Mouse (Mus musculus) cortical plate, adult 2 months (tissue): ENCODE measurements around the gene Lrrc18. TPM values are rescaled to one million over a fixed set of nuclear protein-coding genes. Genes with fewer than 3 reads are reported as not detected.
A peak's percentile ranks its signal among the peaks of the same experiment; 100 is the strongest.

Experiments
- H3K27ac ChIP-seq: fragments of 200-500 bp; 2 replicates; pipeline ENCODE4 v1.5.1; 2012; ENCODE audit warnings: low read length, control low read depth, inconsistent platforms; ENCODE audit not compliant: insufficient read depth
- H3K4me1 ChIP-seq: fragments of 200-500 bp; 2 replicates; pipeline ENCODE4 v1.6.1; 2011; ENCODE audit warnings: low read length; ENCODE audit not compliant: control insufficient read depth, insufficient read depth
- H3K4me3 ChIP-seq: fragments of 200-500 bp; 2 replicates; pipeline ENCODE4 v1.5.1; 2011; ENCODE audit warnings: mild to moderate bottlenecking, low read length, control low read depth; ENCODE audit not compliant: insufficient read depth
- CTCF ChIP-seq: fragments of 200-500 bp; IDR thresholded peaks from 2 replicates; pipeline ENCODE4 v1.5.1; 2011; ENCODE audit warnings: mild to moderate bottlenecking, control low read depth, low read length; ENCODE audit not compliant: insufficient read depth; ENCODE audit errors: extremely low read depth
- POLR2A ChIP-seq: fragments of 200-500 bp; IDR thresholded peaks from 2 replicates; pipeline ENCODE4 v1.6.1; 2011; ENCODE audit warnings: mild to moderate bottlenecking, low read length, control low read depth; ENCODE audit not compliant: insufficient read depth; ENCODE audit errors: extremely low read depth
- polyA plus RNA-seq: library from polyadenylated mRNA; depleted of rRNA; stranded (reverse); fragments of >200 nt; gene quantifications from 2 replicates; pipeline ENCODE4 v1.2.3, GENCODE M21; 2012; rRNA removed

Lrrc18 gene
- 0.28 and 0.56 TPM in 2 replicates for polyA plus RNA-seq

DNA sequence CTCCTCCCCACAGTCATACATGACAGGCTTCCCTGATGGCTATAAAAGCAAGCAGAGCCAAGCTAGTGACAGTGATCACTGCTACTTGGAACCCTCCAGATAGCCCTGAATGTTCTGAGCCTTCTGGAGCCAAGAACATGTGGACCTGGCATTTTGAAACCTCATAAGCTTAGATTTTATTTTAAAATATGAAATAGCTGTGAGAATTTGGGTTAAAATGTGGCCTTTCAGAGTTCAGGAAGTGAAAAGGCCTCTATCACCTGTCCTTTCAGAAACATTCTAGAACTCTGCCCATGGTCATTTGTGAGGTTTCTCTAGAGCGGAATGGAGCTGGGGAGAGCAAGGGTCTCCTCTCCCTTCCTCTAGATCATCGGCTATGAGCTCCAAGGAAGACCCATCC is at the start of gene Lrrc18:
Gene Lrrc18 (plus strand): TSS at position 301 of the 400 bp plus-strand sequence.
- Histone ChIP-seq H3K27ac (no peak within 1 kb of the TSS), H3K4me1 (no peaks in the 10 kb centered on the region), H3K4me3 (no peak within 1 kb of the TSS)
- no peak for TF ChIP-seq POLR2A
- TF ChIP-seq CTCF = no peak

DNA sequence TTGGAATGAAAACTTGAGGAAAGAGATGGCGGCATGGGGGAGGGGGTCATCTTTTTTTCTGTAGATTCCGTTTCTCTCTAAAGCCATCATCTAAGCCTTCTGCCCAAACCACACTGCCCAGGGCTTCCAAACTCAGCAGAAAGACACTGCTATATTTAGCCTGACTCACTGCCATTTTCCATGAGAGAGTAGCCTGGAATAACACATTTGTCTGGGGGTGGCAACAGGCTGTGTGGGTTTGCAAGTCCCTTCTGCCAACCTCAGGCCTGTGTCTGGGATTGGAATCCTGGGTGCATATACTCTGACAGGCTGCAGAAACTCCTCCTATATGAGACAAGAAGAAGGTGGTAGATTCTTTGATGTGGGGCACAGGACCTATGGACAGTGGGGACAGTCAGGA is 43.7 kb upstream of the Lrrc18 start:
- Histone ChIP-seq H3K4me1 (no peaks in the 10 kb centered on the region), H3K27ac (no peak overlapping the region), H3K4me3 (no peak overlapping the region)
- no peak for TF ChIP-seq CTCF
- no peak for TF ChIP-seq POLR2A

DNA sequence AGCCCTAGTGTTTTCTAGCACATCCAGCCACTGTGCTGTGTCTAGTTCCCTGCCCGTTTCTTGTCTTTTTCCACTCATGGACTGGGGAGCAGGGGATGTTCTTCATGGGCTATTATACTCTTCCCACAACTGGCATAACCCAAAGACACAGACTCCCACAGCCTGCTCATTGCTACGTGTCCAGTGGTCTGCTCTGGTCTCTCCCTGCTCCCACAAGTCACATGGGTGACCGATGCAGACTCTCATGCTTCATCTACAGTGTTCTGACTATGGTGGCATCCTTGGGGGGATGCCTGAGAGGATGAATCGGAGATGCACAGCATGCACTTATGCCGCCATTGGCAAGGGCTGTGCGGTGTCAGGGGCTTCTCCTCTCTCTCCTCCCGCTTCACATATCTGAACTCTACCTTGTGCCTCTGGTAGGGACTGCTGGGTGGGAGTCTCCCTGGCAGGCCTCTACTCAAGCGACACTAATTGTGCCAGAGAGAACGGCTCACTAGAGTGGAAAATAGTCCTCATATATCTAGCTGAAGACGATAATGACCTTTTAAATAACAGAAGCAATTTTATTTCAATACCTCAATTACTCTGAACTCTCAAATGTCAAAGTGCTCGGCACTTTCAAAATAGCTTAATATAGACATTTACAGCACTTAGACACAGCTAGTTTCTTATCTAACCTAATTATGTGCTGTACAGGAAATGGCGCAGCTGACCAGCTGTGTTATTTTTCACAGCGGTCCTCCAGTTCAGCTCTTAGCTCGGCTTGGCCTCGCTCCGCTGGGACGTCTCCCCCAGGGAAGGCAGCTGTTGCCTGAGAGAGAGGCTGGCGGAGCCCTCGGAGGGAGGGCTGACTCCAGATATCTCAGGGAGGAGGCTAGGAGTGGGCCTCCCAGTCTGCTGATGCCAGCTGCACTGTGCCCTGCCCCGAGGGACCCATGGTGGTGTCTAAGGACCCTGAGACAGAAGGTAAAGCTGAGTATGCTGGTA is 40.6 kb upstream of the Lrrc18 start:
- H3K4me3 ChIP-seq = no peak overlapping the region
- no peaks in the 10 kb centered on the region for H3K4me1 ChIP-seq
- no peak overlapping the region for H3K27ac ChIP-seq
- TF ChIP-seq POLR2A (no peak), CTCF (no peak)

DNA sequence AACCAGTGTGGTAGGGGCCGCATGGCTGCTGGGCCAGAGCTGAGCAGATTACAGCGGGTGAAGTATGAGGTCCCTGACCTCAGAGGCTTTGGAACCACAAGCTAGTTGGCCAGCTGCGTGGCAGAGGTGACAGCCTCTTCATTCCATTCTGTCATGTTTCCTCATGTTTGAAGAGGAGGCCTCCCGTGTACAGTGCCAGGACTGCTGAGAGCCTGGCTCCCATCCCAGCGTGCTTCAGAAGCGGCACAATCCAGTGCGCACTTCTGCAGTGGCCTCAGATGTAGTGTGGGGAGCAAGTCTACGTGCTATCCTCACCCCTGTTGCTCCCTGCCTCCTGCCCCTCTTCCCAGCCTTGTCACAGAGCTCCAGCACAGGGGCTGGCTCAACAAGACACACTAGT is 34.7 kb upstream of the Lrrc18 start:
- Histone ChIP-seq H3K4me3 (no peak overlapping the region), H3K4me1 (no peaks in the 10 kb centered on the region), H3K27ac (no peak overlapping the region)
- TF ChIP-seq CTCF = no peak
- no peak for TF ChIP-seq POLR2A

DNA sequence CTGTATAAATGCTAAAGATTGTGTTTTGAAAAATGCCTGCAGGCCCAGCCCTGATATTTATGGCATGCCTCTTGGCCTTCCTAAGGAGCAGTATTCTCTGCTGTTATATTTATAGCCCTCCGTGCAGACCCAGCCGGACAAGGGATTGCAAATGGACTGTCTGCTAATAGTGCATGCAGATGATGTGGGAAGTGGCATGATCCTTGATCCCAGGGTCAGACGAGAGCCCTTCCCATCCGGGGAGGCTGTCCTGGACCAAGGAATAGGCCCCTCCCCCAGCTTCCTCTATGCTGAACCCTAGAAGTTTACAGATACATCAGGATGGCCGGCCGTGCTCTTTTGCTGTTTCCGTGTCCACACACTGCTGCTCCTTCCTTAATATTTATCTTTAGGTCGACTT is 32.5 kb upstream of the Lrrc18 start:
- Histone ChIP-seq H3K27ac (no peak overlapping the region), H3K4me3 (no peak overlapping the region), H3K4me1 (no peaks in the 10 kb centered on the region)
- no peak for TF ChIP-seq POLR2A
- no peak for TF ChIP-seq CTCF

DNA sequence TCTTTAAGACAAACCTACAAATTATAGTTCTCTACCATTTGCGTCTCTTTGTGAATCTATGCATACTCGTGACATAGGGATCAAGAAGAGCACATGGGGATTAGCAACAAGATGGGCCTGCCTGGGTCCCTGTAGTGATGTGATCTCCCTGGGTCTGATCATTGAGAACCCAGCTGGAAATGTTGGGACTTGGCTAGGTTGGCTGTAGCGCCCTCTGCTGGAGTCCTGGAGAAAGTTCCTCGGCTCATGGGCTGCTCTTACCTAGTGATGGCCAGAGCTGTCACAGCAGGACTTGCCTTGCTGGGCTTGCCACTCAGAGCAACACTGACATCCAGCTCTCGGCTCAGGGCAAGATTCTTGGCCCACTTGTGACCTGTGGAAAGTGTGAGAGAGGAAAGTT is 30.7 kb upstream of the Lrrc18 start:
- no peak overlapping the region for H3K4me3 ChIP-seq
- H3K4me1 ChIP-seq = no peaks in the 10 kb centered on the region

DNA sequence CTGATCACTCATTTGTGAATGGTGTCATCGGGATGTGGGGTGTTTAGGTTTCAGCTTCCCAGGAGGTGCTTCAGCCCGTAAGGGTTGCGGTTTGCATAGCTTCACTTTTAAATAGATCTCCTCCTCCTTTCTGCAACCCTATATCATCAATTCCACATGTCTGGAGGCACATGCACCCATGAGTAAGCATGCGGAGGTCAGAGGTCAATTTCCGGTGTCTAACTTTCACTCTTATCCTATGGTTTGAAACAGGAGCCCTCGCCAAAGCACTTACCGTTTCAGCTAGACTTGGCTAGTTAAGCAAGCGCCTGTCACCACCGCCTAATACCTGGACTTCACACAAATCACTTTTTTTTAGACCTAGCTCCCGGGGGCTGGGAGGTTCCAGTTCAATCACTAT is 26.4 kb upstream of the Lrrc18 start:
- no peak overlapping the region for H3K27ac ChIP-seq
- no peaks in the 10 kb centered on the region for H3K4me1 ChIP-seq
- no peak for TF ChIP-seq POLR2A
- no peak for TF ChIP-seq CTCF
- H3K4me3 ChIP-seq = no peak overlapping the region

More for the DNA sequence above, 30.7 kb upstream of the Lrrc18 start:
- no peak overlapping the region for H3K27ac ChIP-seq
- TF ChIP-seq CTCF = peak; percentile 81
- no peak for TF ChIP-seq POLR2A

DNA sequence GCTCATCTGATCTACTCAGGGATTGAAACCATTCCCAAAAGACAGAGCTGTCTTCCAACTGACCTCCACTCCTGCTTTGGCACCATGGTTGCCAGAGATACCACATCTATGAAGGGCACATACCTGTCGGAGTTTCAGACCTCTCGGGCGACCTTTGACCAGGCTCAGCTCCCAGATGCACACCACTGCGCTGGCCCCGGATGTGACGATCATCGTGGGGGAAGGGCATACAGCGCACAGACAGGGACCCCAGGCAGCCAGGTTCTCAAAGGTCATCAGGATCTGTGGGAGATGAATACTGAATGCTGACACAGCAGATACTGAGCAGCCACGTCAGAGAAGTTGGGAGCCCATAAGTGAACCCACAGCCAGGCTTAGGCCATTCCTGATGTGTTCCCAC is 20.5 kb upstream of the Lrrc18 start:
- Histone ChIP-seq H3K27ac (no peak overlapping the region), H3K4me1 (no peaks in the 10 kb centered on the region), H3K4me3 (no peak overlapping the region)
- no peak for TF ChIP-seq POLR2A
- TF ChIP-seq CTCF = no peak

DNA sequence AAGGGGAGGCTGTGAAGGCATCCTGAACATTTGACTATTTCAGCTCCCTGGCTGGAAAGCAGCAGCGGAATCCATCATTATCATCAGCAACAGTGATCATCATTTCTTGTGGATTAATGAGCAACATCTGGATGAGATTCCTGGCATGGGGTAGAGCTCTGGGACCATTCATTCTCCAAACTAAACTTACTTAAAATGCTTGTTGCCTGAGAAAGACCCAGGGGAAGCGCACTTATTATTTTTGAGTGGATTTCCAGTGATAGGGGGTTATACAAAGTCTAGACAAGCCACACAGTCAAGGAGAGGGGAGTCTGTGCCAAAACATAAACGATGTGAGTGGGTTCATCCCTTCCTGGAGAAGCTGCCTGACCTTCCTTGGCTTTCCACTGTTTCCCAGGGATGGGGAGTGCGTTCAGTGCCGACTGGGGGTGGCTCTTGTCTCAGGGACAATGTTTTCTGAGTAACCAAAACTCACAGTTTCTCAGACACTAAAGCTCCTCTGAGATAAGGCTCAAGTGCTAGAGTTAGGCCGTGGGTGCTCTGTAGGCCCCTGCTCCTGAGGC is 6.9 kb upstream of the Lrrc18 start:
- Histone ChIP-seq H3K4me3 (no peak overlapping the region), H3K27ac (no peak overlapping the region), H3K4me1 (no peaks in the 10 kb centered on the region)
- TF ChIP-seq POLR2A (no peak), CTCF (no peak)

DNA sequence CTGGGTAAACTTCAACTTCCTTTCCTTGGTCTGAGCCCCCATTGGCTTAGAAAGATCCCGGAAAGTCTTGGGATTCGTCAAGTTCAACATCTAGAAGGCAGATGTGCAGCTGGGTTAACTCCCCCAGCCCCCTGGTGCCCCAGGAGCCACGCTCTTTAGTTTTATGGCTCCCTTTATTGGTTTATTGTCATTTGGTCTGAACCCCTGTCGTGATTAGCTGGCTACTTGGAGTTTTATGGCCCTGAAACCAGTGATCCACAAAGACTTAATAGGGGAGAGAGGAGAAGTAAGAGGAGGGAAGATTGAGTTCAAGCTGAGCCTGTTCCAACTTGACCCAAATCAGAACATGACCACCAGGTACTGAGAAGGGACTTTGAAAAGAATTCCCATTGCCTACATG is 4.5 kb upstream of the Lrrc18 start:
- no peaks in the 10 kb centered on the region for H3K4me1 ChIP-seq
- TF ChIP-seq CTCF (no peak), POLR2A (no peak)
- no peak overlapping the region for H3K27ac ChIP-seq
- no peak overlapping the region for H3K4me3 ChIP-seq
